In the genomic region with DNA sequence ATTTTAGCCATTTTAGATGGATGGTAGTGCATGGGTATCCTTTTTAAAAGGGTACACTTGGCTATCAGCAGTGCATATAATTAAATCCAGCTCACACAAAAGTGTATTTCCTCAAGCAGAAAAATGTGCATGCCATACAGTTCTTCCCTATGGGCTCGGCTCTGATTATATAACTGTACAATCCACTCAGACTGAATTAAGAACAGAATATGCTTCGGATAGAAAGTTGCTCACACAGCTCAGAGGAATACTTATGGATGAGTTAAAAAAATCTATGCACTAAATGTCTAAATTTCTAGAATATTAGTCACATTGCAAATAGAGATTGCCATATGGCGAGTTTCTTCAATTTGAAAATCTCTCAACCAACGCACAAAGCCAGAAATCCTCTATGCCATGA, we compare ENCODE assay signal across 21 mouse cellular contexts.
"Had no signal": no experiment of that assay in that cellular context is flagged by ENCODE, and none has a peak within 500 bp of the region (broad histone marks: within the 10 kb centered on the region; RNA-seq: fewer than 3 reads in every experiment).

No protein-coding gene starts in this region.

- DNase-seq: lung, adult 18-20 months; lung, embryonic 14.5 days; lung, postnatal 10 days; lung, postnatal 4 days; midbrain, embryonic 14.5 days; retina, postnatal 1 day; right cerebral cortex, adult 18-20 months; right cerebral cortex, postnatal 25 days; right cerebral cortex, postnatal 4 days; spleen, adult 18-20 months; thymus, adult 18-20 months; thymus, postnatal 14 days; thymus, postnatal 36 days had no signal

- H3K4me2 ChIP-seq: lung, embryonic 14.5 days; midbrain, embryonic 12.5 days; neural tube, embryonic 13.5 days; neural tube, embryonic 15.5 days; stomach, embryonic 15.5 days had no signal

- H3K4me3 ChIP-seq: midbrain, embryonic 10.5 days; midbrain, embryonic 12.5 days; myocyte; neural tube, embryonic 13.5 days; neural tube, embryonic 15.5 days; stomach, embryonic 15.5 days had no signal

- H3K27me3 ChIP-seq: midbrain, embryonic 12.5 days; neural tube, embryonic 13.5 days; neural tube, embryonic 15.5 days; stomach, embryonic 15.5 days had no signal

- H3K4me1 ChIP-seq: midbrain, embryonic 12.5 days; neural tube, embryonic 15.5 days; stomach, embryonic 15.5 days had no signal

- H3K9ac ChIP-seq: lung, embryonic 14.5 days; midbrain, embryonic 12.5 days; neural tube, embryonic 13.5 days; neural tube, embryonic 15.5 days; stomach, embryonic 15.5 days had no signal

- H3K9me3 ChIP-seq: midbrain, embryonic 10.5 days; midbrain, embryonic 12.5 days; neural tube, embryonic 13.5 days; neural tube, embryonic 15.5 days; stomach, embryonic 15.5 days had no signal

- H3K27ac ChIP-seq: midbrain, embryonic 10.5 days; midbrain, embryonic 12.5 days; neural tube, embryonic 13.5 days; neural tube, embryonic 15.5 days; stomach, embryonic 15.5 days; stomach, postnatal 0 days had no signal

- ATAC-seq: midbrain, embryonic 16.5 days had no signal
